Mouse (Mus musculus) bone marrow macrophage, adult 2 months (primary cell): ENCODE data around the gene Pias4. TPM values are rescaled to one million over a fixed set of nuclear protein-coding genes. Genes with fewer than 3 reads are reported as not detected.

Experiments
- H3K27ac ChIP-seq: 2 replicates; pipeline ENCODE4 v1.5.1; 2012; ENCODE audit warnings: low read depth, low read length; ENCODE audit not compliant: insufficient read depth
- H3K4me1 ChIP-seq: 2 replicates; pipeline ENCODE4 v1.6.1; 2012; ENCODE audit warnings: low read length; ENCODE audit not compliant: control insufficient read depth, insufficient read depth
- H3K4me3 ChIP-seq: 2 replicates; pipeline ENCODE4 v1.5.1; 2012; ENCODE audit warnings: mild to moderate bottlenecking, low read length, moderate library complexity; ENCODE audit not compliant: insufficient read depth
- CTCF ChIP-seq: IDR thresholded peaks from 2 replicates; pipeline ENCODE4 v1.5.1; 2012; ENCODE audit warnings: low read depth, mild to moderate bottlenecking, low read length, moderate library complexity
- POLR2A ChIP-seq: IDR thresholded peaks from 2 replicates; pipeline ENCODE4 v1.6.1; 2012; ENCODE audit warnings: mild to moderate bottlenecking, low read depth, low read length, borderline replicate concordance
- polyA plus RNA-seq: library from polyadenylated mRNA; stranded (reverse); fragments of >200 nt; gene quantifications from 2 replicates; pipeline ENCODE4 v1.2.4, GENCODE M21; 2012; ENCODE audit not compliant: missing spikeins, insufficient read depth, insufficient read length

Gene Pias4
- polyA plus RNA-seq, 1 experiment = 21.9 TPM

DNA sequence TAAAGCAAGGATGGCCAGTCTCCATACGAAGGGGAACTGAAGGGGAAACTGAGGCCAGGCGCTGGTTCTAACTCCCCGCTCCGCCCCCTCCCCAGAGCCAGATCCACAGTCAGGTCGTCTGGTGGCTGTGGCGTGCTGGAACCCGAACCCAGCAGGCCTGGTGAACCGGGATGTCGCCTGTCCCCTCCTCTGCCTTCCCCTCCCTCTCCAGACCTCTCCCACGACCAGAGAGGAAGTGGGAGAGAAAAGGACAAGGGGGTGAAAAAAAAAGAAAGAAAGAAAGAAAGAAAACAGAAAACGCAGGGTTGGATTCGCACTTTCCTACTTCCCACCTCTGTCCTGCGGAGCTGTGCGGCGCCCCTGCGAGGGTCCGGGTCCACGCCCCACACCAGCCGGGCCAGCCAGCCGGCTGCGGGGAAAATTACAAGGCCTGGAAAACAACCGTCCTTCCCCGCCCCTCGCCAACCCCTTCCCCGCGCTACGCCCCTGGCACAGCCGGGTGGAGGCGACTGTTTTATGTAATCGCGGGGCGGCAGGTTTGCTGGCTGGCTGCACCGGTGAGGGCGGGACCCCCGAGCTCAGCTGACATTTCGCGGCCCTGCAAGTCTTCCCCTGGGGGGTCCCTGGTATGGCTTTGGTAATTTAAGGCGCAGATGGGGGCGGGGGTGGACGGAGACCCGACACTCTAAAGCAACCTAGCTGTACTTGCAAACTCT lies 32.6 kb downstream of the Pias4 start, which contains the start of gene Zbtb7a:
Zbtb7a (plus strand) TSS at position 255 of the 716 bp plus-strand sequence.
- peak within 1 kb of the TSS; percentile 69 for H3K4me3 ChIP-seq
- H3K4me1 ChIP-seq = peaks cover 18% of the 10 kb centered on the region
- TF ChIP-seq POLR2A (no peak), CTCF (no peak)
- peak within 1 kb of the TSS; percentile 96 for H3K27ac ChIP-seq

DNA sequence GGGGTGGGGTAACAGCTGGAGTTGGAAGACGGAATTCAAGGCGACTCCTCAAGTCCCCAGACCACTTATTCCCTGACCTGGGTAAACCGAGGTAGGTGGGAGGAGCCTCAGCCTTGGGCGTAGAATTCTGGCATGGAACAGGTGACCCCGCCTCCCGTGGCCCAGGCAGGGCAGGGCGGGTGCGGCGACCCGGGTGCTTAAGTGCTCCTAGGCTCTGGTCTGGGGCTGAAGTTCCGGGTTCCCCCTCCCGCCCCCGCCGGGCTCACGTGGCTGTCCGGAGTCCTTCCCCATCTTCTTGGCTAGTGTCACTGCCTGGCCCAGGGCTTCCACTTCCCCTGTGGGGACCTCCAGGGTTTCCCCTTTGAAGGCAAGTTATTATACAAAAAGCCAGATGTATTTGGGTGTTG lies 33.5 kb downstream of the Pias4 start:
- peaks cover 14% of the 10 kb centered on the region for H3K4me1 ChIP-seq

DNA sequence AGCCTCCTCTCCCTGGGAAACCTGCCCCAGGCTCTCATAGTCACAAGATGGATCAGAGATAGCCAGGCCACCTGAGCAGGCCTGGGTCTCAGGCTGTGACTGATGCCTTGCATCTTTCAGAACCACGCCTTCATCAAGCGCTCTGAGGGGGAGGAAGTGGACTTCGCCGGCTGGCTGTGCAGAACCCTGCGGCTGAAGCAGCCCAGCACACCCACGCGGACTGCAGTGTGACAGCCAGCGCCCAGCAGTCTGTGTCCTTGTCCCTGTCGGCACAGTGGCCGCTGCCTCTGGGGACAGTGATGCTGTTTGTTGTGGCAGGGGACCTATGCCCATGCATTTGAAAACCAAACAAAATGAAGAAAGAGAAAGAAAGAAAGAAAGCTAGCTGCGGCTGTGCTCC lies 44.2 kb downstream of the Pias4 start:
- Histone ChIP-seq H3K4me1 (peaks cover 11% of the 10 kb centered on the region; the same call in 1 of the 2 replicates), H3K4me3 (no peak overlapping the region), H3K27ac (no peak overlapping the region)
- no peak for TF ChIP-seq CTCF
- TF ChIP-seq POLR2A = no peak

More for the DNA sequence above, 33.5 kb downstream of the Pias4 start:
- peak overlapping the region; percentile 69 for H3K4me3 ChIP-seq
- TF ChIP-seq POLR2A (no peak), CTCF (no peak)
- peak overlapping the region; percentile 96 for H3K27ac ChIP-seq

DNA sequence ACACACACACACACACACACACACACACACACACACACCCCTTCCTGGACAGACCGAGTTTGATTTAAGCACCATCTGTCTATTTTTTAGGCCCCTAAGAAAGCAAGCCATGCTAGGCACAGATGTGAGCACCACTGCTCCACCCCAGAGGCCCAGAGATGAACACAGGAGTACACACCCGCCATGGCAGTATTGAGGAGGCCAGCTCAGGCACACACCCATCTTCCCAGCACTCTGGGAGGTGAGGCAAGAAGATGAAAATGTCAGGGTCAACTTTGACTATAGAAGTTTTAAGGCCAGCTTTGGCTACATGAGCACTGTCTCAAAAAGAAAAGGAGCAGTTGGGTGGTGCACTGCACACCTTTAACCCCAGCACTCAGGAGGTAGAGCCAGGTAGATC lies 44.8 kb downstream of the Pias4 start:
- H3K27ac ChIP-seq = no peak overlapping the region
- TF ChIP-seq CTCF = no peak
- no peak for TF ChIP-seq POLR2A
- peaks cover 5% of the 10 kb centered on the region; the same call in 1 of the 2 replicates for H3K4me1 ChIP-seq
- H3K4me3 ChIP-seq = no peak overlapping the region

DNA sequence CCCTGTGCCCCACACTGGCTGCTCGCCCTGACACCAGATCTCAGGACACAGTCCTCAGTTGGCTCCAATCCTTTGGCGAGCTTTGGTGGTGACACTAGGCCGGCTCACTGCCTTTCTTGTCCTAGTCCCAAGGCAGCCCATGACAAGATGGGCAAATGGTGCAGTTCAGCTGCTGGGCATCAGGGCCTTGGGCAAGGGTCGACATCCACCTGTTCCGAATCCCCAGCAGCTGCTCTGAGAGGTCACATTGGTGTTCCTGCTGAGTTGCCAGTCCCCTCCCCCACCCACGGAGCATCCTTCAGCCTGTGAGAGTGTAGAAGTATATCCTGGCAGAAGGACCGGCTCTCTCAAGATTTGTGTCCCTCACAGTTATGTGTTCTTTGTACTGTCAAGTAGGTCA lies 47.1 kb downstream of the Pias4 start:
- Histone ChIP-seq H3K4me3 (no peak overlapping the region), H3K4me1 (no peaks in the 10 kb centered on the region)
- no peak for TF ChIP-seq CTCF
- TF ChIP-seq POLR2A = no peak

DNA sequence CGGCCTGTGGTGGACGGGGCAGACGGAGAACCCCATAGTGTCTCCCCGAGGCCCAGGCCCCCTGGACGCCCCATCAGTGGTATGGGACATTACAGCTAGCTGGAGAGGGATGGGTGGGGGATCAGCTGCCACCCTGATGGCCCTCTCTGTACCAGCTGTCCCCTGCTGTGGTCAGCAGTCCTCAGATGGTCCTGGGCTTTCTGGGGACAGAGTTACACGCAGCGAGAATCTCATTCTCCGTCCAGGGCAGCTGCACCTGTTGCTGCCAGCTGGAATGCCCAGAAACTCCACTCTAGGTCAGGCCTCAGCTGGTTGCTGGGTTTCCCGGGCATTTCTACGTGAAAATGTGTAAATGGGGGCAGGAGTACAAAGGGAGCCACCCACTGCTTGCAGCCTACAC lies 48.1 kb downstream of the Pias4 start:
- Histone ChIP-seq H3K27ac (no peak overlapping the region), H3K4me1 (no peaks in the 10 kb centered on the region), H3K4me3 (no peak overlapping the region)
- TF ChIP-seq POLR2A = no peak
- TF ChIP-seq CTCF = no peak

More for the DNA sequence above, 47.1 kb downstream of the Pias4 start:
- H3K27ac ChIP-seq = no peak overlapping the region

DNA sequence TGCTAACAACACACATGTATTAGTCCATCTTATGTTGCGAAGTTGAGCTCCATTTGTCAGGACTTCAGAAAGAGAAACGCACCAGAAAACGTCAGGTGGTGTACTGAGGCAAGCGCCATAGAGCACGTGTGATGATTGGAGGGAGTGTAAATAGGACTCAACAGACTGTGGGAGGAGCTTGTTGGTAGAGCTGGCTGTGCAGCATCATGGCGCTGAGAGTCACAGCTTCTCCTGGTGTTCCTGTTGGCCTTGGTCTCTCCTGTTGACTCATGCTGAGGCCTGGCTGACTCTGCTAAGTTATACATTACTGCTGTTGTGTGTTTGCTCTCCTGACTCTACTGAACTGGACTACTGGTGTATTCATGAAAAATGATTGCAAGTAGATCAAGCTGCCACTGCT lies 54.8 kb downstream of the Pias4 start:
- no peak overlapping the region for H3K4me3 ChIP-seq

DNA sequence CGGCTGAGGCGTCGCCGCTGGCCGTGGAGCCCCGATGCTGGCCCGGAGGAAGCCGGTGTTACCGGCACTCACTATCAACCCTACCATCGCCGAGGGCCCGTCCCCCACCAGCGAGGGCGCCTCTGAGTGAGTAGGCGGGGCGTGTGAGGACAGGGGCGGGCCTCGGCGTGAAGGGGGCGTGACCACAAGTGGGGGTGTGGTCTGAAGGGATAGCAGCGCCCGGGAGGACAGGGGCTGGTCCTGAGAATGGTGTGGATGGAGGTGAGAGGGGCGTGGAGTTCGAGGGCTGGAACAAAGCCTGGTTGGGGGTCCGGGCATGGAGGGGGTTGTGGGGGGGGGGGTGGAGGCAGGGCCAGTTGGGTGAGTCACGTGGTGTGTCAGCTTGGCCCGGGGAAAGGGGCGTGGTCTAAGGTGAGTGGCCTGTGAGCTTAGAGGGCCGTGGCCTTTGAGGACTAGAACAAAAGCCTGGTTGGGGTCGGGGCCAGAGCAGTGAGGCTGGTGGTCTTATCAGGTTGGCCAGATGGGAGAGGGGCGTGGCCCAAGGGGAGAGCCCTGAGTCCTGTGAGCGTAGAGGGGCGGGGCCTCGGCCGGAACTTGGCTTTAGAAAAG lies 61.5 kb downstream of the Pias4 start:
- Histone ChIP-seq H3K27ac (peak overlapping the region; percentile 87), H3K4me3 (peak overlapping the region; percentile 79), H3K4me1 (peaks cover 27% of the 10 kb centered on the region)
- TF ChIP-seq POLR2A = no peak
- TF ChIP-seq CTCF = no peak

More for the DNA sequence above, 54.8 kb downstream of the Pias4 start:
- Histone ChIP-seq H3K4me1 (peaks cover 5% of the 10 kb centered on the region; the same call in 1 of the 2 replicates), H3K27ac (no peak overlapping the region)
- TF ChIP-seq POLR2A = no peak
- no peak for TF ChIP-seq CTCF

DNA sequence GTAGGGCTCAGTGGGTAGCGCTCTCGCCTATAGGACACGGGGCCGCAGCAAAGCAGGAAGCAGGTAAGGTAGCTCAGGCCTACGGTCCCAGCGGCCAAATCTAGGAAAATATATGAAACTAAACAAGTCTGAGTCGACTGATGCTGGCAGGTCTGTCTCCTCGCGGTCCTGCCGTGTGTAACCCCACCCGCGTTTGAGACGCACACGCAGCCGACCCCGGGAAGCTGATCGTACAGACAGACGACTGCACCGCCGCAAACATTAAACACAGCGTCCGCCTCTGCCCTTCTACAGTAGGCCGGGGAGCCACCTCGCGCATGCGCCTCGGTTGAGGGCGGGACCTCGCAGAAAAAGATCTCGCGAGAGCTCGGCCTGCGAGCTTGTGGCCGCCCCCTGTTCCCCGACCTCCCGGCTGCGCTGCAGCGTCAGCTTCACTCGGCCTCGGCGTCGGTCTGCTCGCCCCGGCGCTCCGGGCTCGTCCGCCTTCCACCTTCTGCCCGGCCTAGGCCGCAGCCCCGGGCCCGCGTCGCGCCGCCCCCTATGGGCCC lies 62.1 kb downstream of the Pias4 start, which contains the start of gene Map2k2:
Map2k2 (plus strand) TSS at position 351 of the 548 bp plus-strand sequence.
- peaks cover 24% of the 10 kb centered on the region for H3K4me1 ChIP-seq
- peak within 1 kb of the TSS; percentile 79 for H3K4me3 ChIP-seq
- peak within 1 kb of the TSS; percentile 87 for H3K27ac ChIP-seq
- TF ChIP-seq CTCF (no peak), POLR2A (peak; percentile 87)

Other genes with a start within 250 kb of the Pias4 start
- gene Lmnb2, start 249.7 kb downstream of the Pias4 start, polyA plus RNA-seq = 18.9 and 19.5 TPM in 2 replicates
- gene Gadd45b, start 237.8 kb downstream of the Pias4 start, polyA plus RNA-seq = 15.8 and 20.9 TPM in 2 replicates
- gene Gng7, start 153.0 kb downstream of the Pias4 start, polyA plus RNA-seq = 3.5 and 4.6 TPM in 2 replicates
- gene Diras1, start 142.3 kb downstream of the Pias4 start, polyA plus RNA-seq = not detected in 2 replicates
- gene Slc39a3, start 130.5 kb downstream of the Pias4 start, polyA plus RNA-seq = 14.0 and 14.5 TPM in 2 replicates
- gene Sgta, start 107.7 kb downstream of the Pias4 start, polyA plus RNA-seq = 58.5 and 66.8 TPM in 2 replicates
- 7.4 and 10.8 TPM in 2 replicates for gene Thop1, start 97.9 kb downstream of the Pias4 start, polyA plus RNA-seq
- 1.3 TPM in 2 replicates for gene Creb3l3, start 69.0 kb downstream of the Pias4 start, polyA plus RNA-seq
- 71.4 and 77.6 TPM in 2 replicates for gene Map2k2, start 62.0 kb downstream of the Pias4 start, polyA plus RNA-seq
- gene Zbtb7a, start 32.7 kb downstream of the Pias4 start, polyA plus RNA-seq = 52.0 and 54.9 TPM in 2 replicates
- 877 and 1,003 TPM in 2 replicates for gene Eef2, start 8.7 kb upstream of the Pias4 start, polyA plus RNA-seq
- gene Dapk3, start 15.1 kb upstream of the Pias4 start, polyA plus RNA-seq = 36.4 and 39.8 TPM in 2 replicates
- gene 4930442H23Rik, start 15.9 kb upstream of the Pias4 start, polyA plus RNA-seq = not detected in 2 replicates
- not detected in 2 replicates for gene Nmrk2, start 34.1 kb upstream of the Pias4 start, polyA plus RNA-seq
- not detected in 2 replicates for gene Atcay, start 62.9 kb upstream of the Pias4 start, polyA plus RNA-seq
- gene Zfr2, start 65.2 kb upstream of the Pias4 start, polyA plus RNA-seq = 2.7 and 3.0 TPM in 2 replicates
- 10.8 and 14.4 TPM in 2 replicates for gene Matk, start 85.0 kb upstream of the Pias4 start, polyA plus RNA-seq
- 46.5 and 51.1 TPM in 2 replicates for gene Mrpl54, start 99.0 kb upstream of the Pias4 start, polyA plus RNA-seq
- gene Apba3, start 99.0 kb upstream of the Pias4 start, polyA plus RNA-seq = 34.3 and 36.1 TPM in 2 replicates
- gene Tjp3, start 123.7 kb upstream of the Pias4 start, polyA plus RNA-seq = 9.2 and 9.8 TPM in 2 replicates
- gene Pip5k1c, start 125.0 kb upstream of the Pias4 start, polyA plus RNA-seq = 90.9 and 106 TPM in 2 replicates
- 18.1 and 18.2 TPM in 2 replicates for gene Cactin, start 153.2 kb upstream of the Pias4 start, polyA plus RNA-seq
- gene Tbxa2r, start 160.8 kb upstream of the Pias4 start, polyA plus RNA-seq = not detected in 2 replicates
- gene Gipc3, start 175.3 kb upstream of the Pias4 start, polyA plus RNA-seq = not detected in 2 replicates
- 52.2 and 53.3 TPM in 2 replicates for gene Hmg20b, start 182.6 kb upstream of the Pias4 start, polyA plus RNA-seq
- 80.9 and 86.2 TPM in 2 replicates for gene Mfsd12, start 189.6 kb upstream of the Pias4 start, polyA plus RNA-seq
- not detected in 2 replicates for gene 4930404N11Rik, start 197.9 kb upstream of the Pias4 start, polyA plus RNA-seq
- gene Fzr1, start 210.6 kb upstream of the Pias4 start, polyA plus RNA-seq = 32.6 and 35.0 TPM in 2 replicates
- 23.1 and 29.5 TPM in 2 replicates for gene Dohh, start 216.5 kb upstream of the Pias4 start, polyA plus RNA-seq
- gene Gm48551, start 216.5 kb upstream of the Pias4 start, polyA plus RNA-seq = 0.75 and 2.2 TPM in 2 replicates
- not detected in 2 replicates for gene Gm48552, start 221.1 kb upstream of the Pias4 start, polyA plus RNA-seq
- gene Smim24, start 225.1 kb upstream of the Pias4 start, polyA plus RNA-seq = 41.9 and 45.5 TPM in 2 replicates